Mouse (Mus musculus) left cerebral cortex, postnatal 10 days (tissue): ENCODE measurements around the gene Pcare. TPM values are rescaled to one million over a fixed set of nuclear protein-coding genes. Genes with fewer than 3 reads are reported as not detected.

Experiments
- total RNA-seq, 2 experiments: library from RNA; stranded (reverse); gene quantifications; 2 replicates each; pipeline ENCODE4 v1.2.3; 2021

Pcare gene
- total RNA-seq, 2 experiments from 2014 or later: 0.34 to 0.36 TPM

Other genes with a start within 250 kb of the Pcare start
- 1 to 10 TPM; 1.7 to 2.0 TPM for gene Ndc80, start 226.0 kb downstream of the Pcare start, total RNA-seq
- 1 to 10 TPM; 1.6 TPM for gene Spdya, start 200.8 kb downstream of the Pcare start, total RNA-seq
- gene Wdr43, start 137.0 kb downstream of the Pcare start, total RNA-seq: 10 to 100 TPM; 29.2 to 32.3 TPM
- gene Togaram2, start 79.6 kb downstream of the Pcare start, total RNA-seq: 1 to 10 TPM; 1.7 to 2.2 TPM
- gene Clip4, start 15.6 kb upstream of the Pcare start, total RNA-seq: 10 to 100 TPM; 51.6 to 55.4 TPM